Mouse (Mus musculus): ENCODE measurements at regions not wholly inside any gene's neighbourhood (a gene's known extent, or its start where the extent isn't known, plus 50 kb on each side); places are given as distances from the start of the nearest gene placed in this dataset.

GRCm38 (mm10) chr1:77281741-77282140 is 233.1 kb downstream of the Epha4 start:
- no peak overlapping the region for H3K27ac ChIP-seq (ENCODE audit: insufficient read depth, low read length)
- H3K4me1 ChIP-seq (ENCODE audit: control insufficient read depth, insufficient read depth, insufficient read length), result no peaks in the 10 kb centered on the region
- 84% methylated on average over 4 of the region's 4 CpGs for WGBS
- H3K36me3 ChIP-seq (ENCODE audit: control insufficient read depth, insufficient read depth, low read length), result no peaks in the 10 kb centered on the region
- no peak for DNase-seq (ENCODE audit: low read depth in 1 of 2, low spot score in 2 of 2)
- TF ChIP-seq CTCF (IDR thresholded peaks at IDR 0.05; ENCODE audit: extremely low read depth, insufficient read depth, insufficient read length, insufficient replicate concordance), result no peak
- no peak overlapping the region for H3K4me3 ChIP-seq (ENCODE audit: extremely low read depth, insufficient read depth, insufficient read length)
- no peaks in the 10 kb centered on the region for H3K27me3 ChIP-seq (ENCODE audit: control insufficient read depth, insufficient read depth, low read length)

- Histone ChIP-seq H3K27me3 (ENCODE audit: control insufficient read depth, insufficient read depth, low read length) (no peaks in the 10 kb centered on the region), H3K4me3 (ENCODE audit: extremely low read depth, insufficient read depth, insufficient read length) (no peak overlapping the region), H3K4me1 (ENCODE audit: control insufficient read depth, insufficient read depth, insufficient read length) (no peaks in the 10 kb centered on the region), H3K36me3 (ENCODE audit: control insufficient read depth, insufficient read depth, low read length) (no peaks in the 10 kb centered on the region), H3K27ac (ENCODE audit: insufficient read depth, low read length) (no peak overlapping the region)
- no peak for DNase-seq (ENCODE audit: low read depth in 1 of 2, low spot score in 2 of 2)
- 43% methylated on average over 4 of the region's 4 CpGs for WGBS
- TF ChIP-seq POLR2A (IDR thresholded peaks at IDR 0.05; ENCODE audit: low read depth, low read length), result no peak
- TF ChIP-seq CTCF (IDR thresholded peaks at IDR 0.05; ENCODE audit: extremely low read depth, insufficient read depth, insufficient read length, insufficient replicate concordance), result no peak
Measured at GRCm38 (mm10) chr1:77298713-77299132, 216.2 kb downstream of the Epha4 start.

GRCm38 (mm10) chr1:77300806-77301205 is 214.1 kb downstream of the Epha4 start:
- TF ChIP-seq POLR2A (IDR thresholded peaks at IDR 0.05; ENCODE audit: low read depth, low read length), result no peak
- TF ChIP-seq CTCF (IDR thresholded peaks at IDR 0.05; ENCODE audit: extremely low read depth, insufficient read depth, insufficient read length, insufficient replicate concordance), result no peak
- H3K4me1 ChIP-seq (ENCODE audit: control insufficient read depth, insufficient read depth, insufficient read length), result no peaks in the 10 kb centered on the region
- 66% methylated on average over 2 of the region's 2 CpGs for WGBS
- no peaks in the 10 kb centered on the region for H3K27me3 ChIP-seq (ENCODE audit: control insufficient read depth, insufficient read depth, low read length)
- H3K36me3 ChIP-seq (ENCODE audit: control insufficient read depth, insufficient read depth, low read length), result no peaks in the 10 kb centered on the region
- H3K27ac ChIP-seq (ENCODE audit: insufficient read depth, low read length), result no peak overlapping the region
- no peak overlapping the region for H3K4me3 ChIP-seq (ENCODE audit: extremely low read depth, insufficient read depth, insufficient read length)
- no peak for DNase-seq (ENCODE audit: low read depth in 1 of 2, low spot score in 2 of 2)

DNA sequence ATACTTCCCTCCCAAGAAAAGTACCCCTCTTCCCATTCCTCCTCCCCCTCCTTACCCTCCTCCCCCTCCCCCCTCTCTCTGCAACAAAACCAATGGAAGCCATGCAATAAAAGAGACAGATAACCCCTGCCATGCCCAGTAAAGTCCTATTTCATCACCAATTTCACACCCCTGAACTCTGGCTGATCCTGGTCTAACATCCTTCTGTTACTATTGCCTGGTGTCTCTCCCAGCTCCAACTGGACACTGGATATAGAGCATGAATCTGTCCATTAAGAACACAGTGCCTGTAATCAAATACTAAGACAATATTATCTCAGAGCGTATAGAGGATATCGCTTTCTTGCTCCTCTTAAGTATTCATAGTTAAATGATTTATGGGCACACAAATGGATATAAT is 210.1 kb downstream of the Epha4 start:
- Histone ChIP-seq H3K27ac (ENCODE audit: insufficient read depth, low read length) (no peak overlapping the region), H3K4me1 (ENCODE audit: control insufficient read depth, insufficient read depth, insufficient read length) (no peaks in the 10 kb centered on the region), H3K27me3 (ENCODE audit: control insufficient read depth, insufficient read depth, low read length) (no peaks in the 10 kb centered on the region), H3K4me3 (ENCODE audit: extremely low read depth, insufficient read depth, insufficient read length) (no peak overlapping the region), H3K36me3 (ENCODE audit: control insufficient read depth, insufficient read depth, low read length) (no peaks in the 10 kb centered on the region)
- WGBS, result 95% methylated on average over 2 of the region's 2 CpGs
- TF ChIP-seq CTCF (IDR thresholded peaks at IDR 0.05; ENCODE audit: extremely low read depth, insufficient read depth, insufficient read length, insufficient replicate concordance), result no peak
- TF ChIP-seq POLR2A (IDR thresholded peaks at IDR 0.05; ENCODE audit: low read depth, low read length), result no peak
- no peak for DNase-seq (ENCODE audit: low read depth in 1 of 2, low spot score in 2 of 2)

DNA sequence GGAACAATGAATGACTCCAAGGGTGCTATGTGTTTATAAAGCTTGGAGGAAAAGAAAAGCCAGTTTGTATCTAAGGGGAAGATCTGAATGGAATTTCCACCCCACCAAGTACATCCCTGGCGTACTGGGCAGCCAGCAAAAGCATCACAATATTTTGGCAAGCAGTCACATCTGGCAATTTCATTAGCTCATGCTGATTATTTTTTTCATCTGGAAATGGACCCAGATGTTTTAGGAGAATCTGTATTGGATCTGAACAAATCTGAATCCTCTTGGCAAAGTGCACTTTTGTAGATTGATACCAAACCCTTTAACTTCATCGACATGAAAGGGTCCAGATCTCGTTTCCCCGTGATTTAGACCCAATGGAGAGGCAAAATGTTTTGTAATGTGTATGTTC is 207.1 kb downstream of the Epha4 start:
- H3K27me3 ChIP-seq (ENCODE audit: control insufficient read depth, insufficient read depth, low read length), result no peaks in the 10 kb centered on the region
- TF ChIP-seq POLR2A (IDR thresholded peaks at IDR 0.05; ENCODE audit: low read depth, low read length), result no peak
- no peak for TF ChIP-seq CTCF (IDR thresholded peaks at IDR 0.05; ENCODE audit: extremely low read depth, insufficient read depth, insufficient read length, insufficient replicate concordance)
- no peak overlapping the region for H3K4me3 ChIP-seq (ENCODE audit: extremely low read depth, insufficient read depth, insufficient read length)
- WGBS, result 86% methylated on average over 4 of the region's 4 CpGs
- H3K36me3 ChIP-seq (ENCODE audit: control insufficient read depth, insufficient read depth, low read length), result no peaks in the 10 kb centered on the region
- DNase-seq (ENCODE audit: low read depth in 1 of 2, low spot score in 2 of 2), result no peak
- no peaks in the 10 kb centered on the region for H3K4me1 ChIP-seq (ENCODE audit: control insufficient read depth, insufficient read depth, insufficient read length)
- no peak overlapping the region for H3K27ac ChIP-seq (ENCODE audit: insufficient read depth, low read length)

- WGBS, result 67% methylated on average over 3 of the region's 3 CpGs
- no peak for DNase-seq (ENCODE audit: low read depth in 1 of 2, low spot score in 2 of 2)
- Histone ChIP-seq H3K36me3 (ENCODE audit: control insufficient read depth, insufficient read depth, low read length) (no peaks in the 10 kb centered on the region), H3K27me3 (ENCODE audit: control insufficient read depth, insufficient read depth, low read length) (no peaks in the 10 kb centered on the region), H3K4me1 (ENCODE audit: control insufficient read depth, insufficient read depth, insufficient read length) (no peaks in the 10 kb centered on the region), H3K4me3 (ENCODE audit: extremely low read depth, insufficient read depth, insufficient read length) (no peak overlapping the region), H3K27ac (ENCODE audit: insufficient read depth, low read length) (no peak overlapping the region)
- no peak for TF ChIP-seq CTCF (IDR thresholded peaks at IDR 0.05; ENCODE audit: extremely low read depth, insufficient read depth, insufficient read length, insufficient replicate concordance)
- TF ChIP-seq POLR2A (IDR thresholded peaks at IDR 0.05; ENCODE audit: low read depth, low read length), result no peak
Measured at GRCm38 (mm10) chr1:77313119-77313518, 201.8 kb downstream of the Epha4 start.

DNA sequence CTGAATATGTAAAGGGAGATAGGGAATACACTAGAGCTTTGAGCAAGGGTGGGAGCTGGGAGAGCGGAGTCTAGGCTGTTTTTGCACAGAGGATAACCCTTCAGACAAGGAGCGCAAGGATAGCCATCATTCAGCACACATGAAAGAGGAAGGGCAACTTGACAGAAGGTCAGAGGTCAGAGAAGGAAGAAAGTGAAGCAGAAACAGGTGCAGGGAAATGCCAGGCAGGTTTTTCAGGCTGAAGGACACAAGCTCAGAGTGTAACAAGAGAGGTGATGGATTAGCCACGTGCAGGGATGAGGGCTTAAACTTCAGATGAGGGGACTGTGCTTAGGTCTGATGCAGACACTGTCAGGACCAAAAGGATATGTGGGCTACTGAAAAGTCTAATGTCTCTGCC is 199.5 kb downstream of the Epha4 start:
- Histone ChIP-seq H3K4me1 (ENCODE audit: control insufficient read depth, insufficient read depth, insufficient read length) (no peaks in the 10 kb centered on the region), H3K27ac (ENCODE audit: insufficient read depth, low read length) (no peak overlapping the region), H3K36me3 (ENCODE audit: control insufficient read depth, insufficient read depth, low read length) (no peaks in the 10 kb centered on the region), H3K27me3 (ENCODE audit: control insufficient read depth, insufficient read depth, low read length) (no peaks in the 10 kb centered on the region), H3K4me3 (ENCODE audit: extremely low read depth, insufficient read depth, insufficient read length) (no peak overlapping the region)
- no peak for DNase-seq (ENCODE audit: low read depth in 1 of 2, low spot score in 2 of 2)
- TF ChIP-seq POLR2A (IDR thresholded peaks at IDR 0.05; ENCODE audit: low read depth, low read length) (no peak), CTCF (IDR thresholded peaks at IDR 0.05; ENCODE audit: extremely low read depth, insufficient read depth, insufficient read length, insufficient replicate concordance) (no peak)
- 75% methylated on average over 3 of the region's 3 CpGs for WGBS

Measured in spleen, adult 2 months (tissue).